In the genomic region with DNA sequence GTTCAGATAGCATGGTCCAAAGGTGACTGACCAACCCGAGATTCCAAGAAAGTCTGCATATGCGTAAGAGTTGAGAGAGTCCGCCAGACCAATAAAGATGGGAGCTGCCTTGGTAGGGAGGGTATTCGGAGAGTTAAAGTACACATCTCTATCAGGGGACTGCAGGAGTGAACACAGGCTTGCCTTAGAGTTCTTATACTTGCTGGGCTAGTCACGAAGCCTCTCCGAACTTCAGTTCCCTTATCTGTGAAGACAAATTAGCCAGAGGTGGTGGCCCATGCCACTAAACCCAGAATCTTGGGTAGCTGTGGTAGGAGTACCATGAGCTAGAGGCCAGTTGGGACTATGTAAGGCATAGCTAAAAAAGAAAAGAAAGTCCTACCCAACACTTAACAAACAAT, we compare ENCODE assay signal across 8 mouse cellular contexts. TPM values are rescaled to one million over a fixed set of nuclear protein-coding genes. Genes with fewer than 3 reads are reported as not detected.
DNase-seq lines count a peak whose midpoint lies in the region; ATAC-seq lines count a peak whose summit lies in the region.

No protein-coding gene starts in this region.

- H3K4me3 ChIP-seq in heart, embryonic 15.5 days: 0 out of 2 replicates have a peak overlapping the region, but pooled peaks have one; percentile 100
- H3K4me3 ChIP-seq in limb, embryonic 15.5 days: no peak overlapping the region; the same call in 1 of the 2 replicates

- no peak for ATAC-seq in cerebellum, adult (ENCODE audit: insufficient number of reproducible peaks, low FRiP score, low TSS enrichment)
- ATAC-seq in heart, embryonic 15.5 days (replicated peaks; ENCODE audit: insufficient number of reproducible peaks, insufficient read depth, low FRiP score, low read depth): no peak
- ATAC-seq in limb, embryonic 15.5 days (ENCODE audit: insufficient number of reproducible peaks, low FRiP score, low TSS enrichment, low read depth): no peak

- peak overlapping the region; percentile 100; the same call in 1 of the 2 replicates for H3K27ac ChIP-seq in heart, embryonic 15.5 days
- H3K27ac ChIP-seq in limb, embryonic 15.5 days: no peak overlapping the region

- peaks cover 16% of the 10 kb centered on the region for H3K4me1 ChIP-seq in heart, embryonic 15.5 days (replicated peaks)
- peaks cover 4% of the 10 kb centered on the region; the same call in 1 of the 2 replicates for H3K4me1 ChIP-seq in limb, embryonic 15.5 days

- H3K9me3 ChIP-seq in heart, embryonic 15.5 days (replicated peaks): no peaks in the 10 kb centered on the region
- no peaks in the 10 kb centered on the region for H3K9me3 ChIP-seq in limb, embryonic 15.5 days

- H3K4me2 ChIP-seq in heart, embryonic 15.5 days: peak overlapping the region; percentile 82
- H3K4me2 ChIP-seq in limb, embryonic 15.5 days: peak overlapping the region; percentile 50; the same call in 1 of the 2 replicates

- peak; percentile 4 for DNase-seq in cerebellum, adult 11 months
- peak; percentile 22 for DNase-seq in ES-CJ7 (ENCODE audit: low read depth, low spot score)
- peak; percentile 19 for DNase-seq in splenic B cell, adult 2 months (ENCODE audit: low read depth, low spot score)
- no peak for DNase-seq in right cerebral cortex, adult 2 months (ENCODE audit: low spot score in 2 of 2)
- no peak for DNase-seq in right cerebral cortex, postnatal 36 days (ENCODE audit: low spot score in 2 of 2)

- no peak overlapping the region for H3K9ac ChIP-seq in heart, embryonic 15.5 days
- no peak overlapping the region for H3K9ac ChIP-seq in limb, embryonic 15.5 days

- H3K36me3 ChIP-seq in heart, embryonic 15.5 days: no peaks in the 10 kb centered on the region
- 0 out of 2 replicates have a peak, but pooled peaks cover 4% of the 10 kb centered on the region for H3K36me3 ChIP-seq in limb, embryonic 15.5 days
- peaks cover 3% of the 10 kb centered on the region for H3K36me3 ChIP-seq in splenic B cell, adult 2 months (ENCODE audit: control insufficient read depth, insufficient read depth, low read length, poor library complexity, severe bottlenecking)

- no peaks in the 10 kb centered on the region for H3K27me3 ChIP-seq in heart, embryonic 15.5 days
- H3K27me3 ChIP-seq in limb, embryonic 15.5 days: no peaks in the 10 kb centered on the region
- no peaks in the 10 kb centered on the region for H3K27me3 ChIP-seq in splenic B cell, adult 2 months (ENCODE audit: control insufficient read depth, insufficient read depth, low read length, poor library complexity, severe bottlenecking)

- WGBS in heart, embryonic 15.5 days: 52% methylated on average over 6 of the region's 6 CpGs
- WGBS in limb, embryonic 15.5 days: 69% methylated on average over 6 of the region's 6 CpGs

RNA-seq across cellular contexts. Expression of gene Dennd6a, which starts 5.1 kb away (rescaled TPM):
- polyA plus RNA-seq in heart, embryonic 15.5 days (2015; fragmentation: Nextera tagmentation; extraction: Ambion mirVana): 20.3 and 21.7 TPM in 2 replicates
- polyA plus RNA-seq in limb, embryonic 15.5 days (2015; fragmentation: Nextera tagmentation; extraction: Ambion mirVana): 20.3 and 24.3 TPM in 2 replicates

RNA-seq across cellular contexts. Expression of gene Slmap, which starts 44.1 kb away (rescaled TPM):
- 111 and 141 TPM in 2 replicates for polyA plus RNA-seq in heart, embryonic 15.5 days (2015; fragmentation: Nextera tagmentation; extraction: Ambion mirVana)
- 18.8 and 20.2 TPM in 2 replicates for polyA plus RNA-seq in limb, embryonic 15.5 days (2015; fragmentation: Nextera tagmentation; extraction: Ambion mirVana)

RNA-seq across cellular contexts. Expression of gene Arf4, which starts 59.1 kb away (rescaled TPM):
- 391 and 431 TPM in 2 replicates for polyA plus RNA-seq in heart, embryonic 15.5 days (2015; fragmentation: Nextera tagmentation; extraction: Ambion mirVana)
- 712 and 733 TPM in 2 replicates for polyA plus RNA-seq in limb, embryonic 15.5 days (2015; fragmentation: Nextera tagmentation; extraction: Ambion mirVana)

Comparison
In these comparisons a context has a peak if more than half of its experiments do, and no peak if none do; other contexts are left out.
1. DNase-seq: peak in cerebellum, adult 11 months (single experiment), ES-CJ7 (single experiment) and splenic B cell, adult 2 months (single experiment); none in right cerebral cortex, adult 2 months (0 of 2) and right cerebral cortex, postnatal 36 days (0 of 2).